Comparison of ENCODE assay signal across 22 mouse cellular contexts in the genomic region with DNA sequence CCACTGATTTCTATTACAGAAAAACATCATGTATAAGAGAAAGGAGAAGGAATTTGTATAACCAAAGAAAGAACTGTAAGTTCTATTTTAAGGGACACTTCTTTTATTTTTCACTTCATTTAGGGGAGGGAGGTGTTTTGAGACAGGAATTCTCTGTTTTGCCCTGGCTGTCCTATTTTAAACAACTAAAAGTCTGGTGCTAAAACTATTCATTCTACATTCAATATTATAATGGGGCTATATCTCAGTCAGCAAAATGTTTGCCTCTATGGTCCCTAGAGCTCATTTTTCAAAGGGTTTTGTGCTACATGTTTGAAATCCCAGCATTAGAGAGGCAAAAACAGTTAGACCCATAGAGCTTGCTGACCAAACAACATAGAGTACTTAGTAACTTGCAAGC.
DNase-seq lines count a peak whose midpoint lies in the region; ATAC-seq and TF ChIP-seq lines count a peak whose summit lies in the region.
"Had no signal": no experiment of that assay in that cellular context is flagged by ENCODE, and none has a peak within 500 bp of the region (broad histone marks: within the 10 kb centered on the region; RNA-seq: fewer than 3 reads in every experiment).

No protein-coding gene starts in this region.

- no peak for DNase-seq in frontal cortex, postnatal 25 days (ENCODE audit: low spot score in 2 of 2)
- peak; percentile 51 for DNase-seq in lung, embryonic 14.5 days
- DNase-seq in lung, adult 2 months: no peak
- no peak for DNase-seq in lung, postnatal 4 days
- DNase-seq in lung, postnatal 0 days (ENCODE audit: low spot score): peak; percentile 15
- no peak for DNase-seq in lung, postnatal 10 days
- DNase-seq: adrenal gland, adult 2 months; adrenal gland, adult 8-10 months; adrenal gland, postnatal 10 days; adrenal gland, postnatal 14 days; adrenal gland, postnatal 25 days; adrenal gland, postnatal 36 days; B cell, adult 2 months; cerebellum, adult 11 months; cerebellum, adult 11-12 months had no signal

- H3K27ac ChIP-seq in lung, embryonic 14.5 days (ENCODE audit: low read depth): no peak overlapping the region
- H3K27ac ChIP-seq in lung, embryonic 16.5 days (ENCODE audit: low read length): no peak overlapping the region
- no peak overlapping the region for H3K27ac ChIP-seq in lung, postnatal 0 days (ENCODE audit: low read length)

- no peaks in the 10 kb centered on the region for H3K9me3 ChIP-seq in lung, embryonic 14.5 days (ENCODE audit: low read depth, low read length)
- no peaks in the 10 kb centered on the region for H3K9me3 ChIP-seq in lung, embryonic 16.5 days (ENCODE audit: control insufficient read depth, low read length)
- no peaks in the 10 kb centered on the region for H3K9me3 ChIP-seq in lung, postnatal 0 days (ENCODE audit: low read length)
- H3K9me3 ChIP-seq: G1E had no signal

- ATAC-seq in frontal cortex, adult (ENCODE audit: low TSS enrichment): peak; percentile 59; the same call in 1 of the 2 replicates
- ATAC-seq in lung, embryonic 14.5 days (ENCODE audit: insufficient read depth): no peak
- ATAC-seq in lung, embryonic 16.5 days (ENCODE audit: low read depth): peak; percentile 28; the same call in 1 of the 2 replicates
- no peak for ATAC-seq in lung, postnatal 0 days
- ATAC-seq: activated CD4-positive, CD25-positive, alpha-beta regulatory T cell, adult 4 months; CD4-positive, CD25-positive, alpha-beta regulatory T cell, adult 4 months; Patski had no signal

- H3K36me3 ChIP-seq in lung, embryonic 14.5 days (ENCODE audit: insufficient read depth): no peaks in the 10 kb centered on the region
- no peaks in the 10 kb centered on the region for H3K36me3 ChIP-seq in lung, embryonic 16.5 days (ENCODE audit: control insufficient read depth, insufficient read depth, low read length)
- no peaks in the 10 kb centered on the region for H3K36me3 ChIP-seq in lung, postnatal 0 days (ENCODE audit: insufficient read depth, low read length)
- H3K36me3 ChIP-seq: G1E had no signal

- H3K9ac ChIP-seq in lung, embryonic 14.5 days: no peak overlapping the region
- no peak overlapping the region for H3K9ac ChIP-seq in lung, embryonic 16.5 days (ENCODE audit: low read length)
- no peak overlapping the region for H3K9ac ChIP-seq in lung, postnatal 0 days (replicated peaks; ENCODE audit: low read depth)

- H3K4me3 ChIP-seq in lung, embryonic 14.5 days (ENCODE audit: low read depth, low read length): no peak overlapping the region
- no peak overlapping the region for H3K4me3 ChIP-seq in lung, adult 2 months (replicated peaks; ENCODE audit: extremely low read depth, low read depth, low read length)
- H3K4me3 ChIP-seq in lung, embryonic 16.5 days (ENCODE audit: low read length): no peak overlapping the region
- no peak overlapping the region for H3K4me3 ChIP-seq in lung, postnatal 0 days (ENCODE audit: low read depth, low read length)

- no peaks in the 10 kb centered on the region for H3K27me3 ChIP-seq in lung, embryonic 14.5 days (ENCODE audit: insufficient read depth, low read length)
- H3K27me3 ChIP-seq in lung, embryonic 16.5 days (ENCODE audit: control insufficient read depth, insufficient read depth, low read depth, low read length): no peaks in the 10 kb centered on the region
- no peaks in the 10 kb centered on the region for H3K27me3 ChIP-seq in lung, postnatal 0 days (replicated peaks; ENCODE audit: insufficient read depth, low read length)
- H3K27me3 ChIP-seq: CH12.LX had no signal

- TF ChIP-seq POLR2A in lung, adult 2 months (IDR thresholded peaks at IDR 0.05; ENCODE audit: borderline replicate concordance, extremely low read depth, low read depth, low read length): no peak

- no peak for TF ChIP-seq EP300 in lung, postnatal 0 days (IDR thresholded peaks at IDR 0.05)

- no peaks in the 10 kb centered on the region for H3K4me1 ChIP-seq in lung, embryonic 14.5 days (ENCODE audit: insufficient read depth)
- no peaks in the 10 kb centered on the region for H3K4me1 ChIP-seq in lung, adult 2 months (ENCODE audit: control insufficient read depth, insufficient read depth, low read length)
- H3K4me1 ChIP-seq in lung, embryonic 16.5 days (replicated peaks; ENCODE audit: control insufficient read depth, insufficient read depth, low read length): no peaks in the 10 kb centered on the region
- no peaks in the 10 kb centered on the region for H3K4me1 ChIP-seq in lung, postnatal 0 days (ENCODE audit: insufficient read depth, low read depth, low read length)

- TF ChIP-seq CTCF in lung, embryonic 14.5 days (IDR thresholded peaks at IDR 0.05; ENCODE audit: low read depth): no peak
- TF ChIP-seq CTCF in lung, adult 2 months (IDR thresholded peaks at IDR 0.05; ENCODE audit: insufficient read depth, low read length): no peak
- TF ChIP-seq CTCF in lung, postnatal 0 days (IDR thresholded peaks at IDR 0.05): no peak

- no peak overlapping the region for H3K4me2 ChIP-seq in lung, embryonic 14.5 days
- no peak overlapping the region for H3K4me2 ChIP-seq in lung, embryonic 16.5 days (ENCODE audit: low read depth, low read length)
- H3K4me2 ChIP-seq in lung, postnatal 0 days (replicated peaks; ENCODE audit: low read depth, low read length): no peak overlapping the region

Comparison
In these comparisons a context has a peak if more than half of its experiments do, and no peak if none do; other contexts are left out.
1. ATAC-seq: peak in frontal cortex, adult (single experiment) and lung, embryonic 16.5 days (single experiment); none in lung, embryonic 14.5 days (single experiment) and lung, postnatal 0 days (single experiment).
2. DNase-seq: peak in lung, embryonic 14.5 days (single experiment) and lung, postnatal 0 days (single experiment); none in frontal cortex, postnatal 25 days (0 of 2), lung, adult 2 months (single experiment), lung, postnatal 4 days (0 of 2) and lung, postnatal 10 days (single experiment).